Mouse (Mus musculus) macrophage (primary cell): ENCODE data around the gene Il12rb2. TPM values are rescaled to one million over a fixed set of nuclear protein-coding genes. Genes with fewer than 3 reads are reported as not detected.

Experiments used
- H3K27ac ChIP-seq: fragments of 350-480 bp; formaldehyde crosslinking; 2 replicates; pipeline ENCODE4 v1.9.0; 2021
- H3K36me3 ChIP-seq: fragments of 350-480 bp; formaldehyde crosslinking; 2 replicates; pipeline ENCODE4 v1.9.0; 2021; ENCODE audit errors: inconsistent target
- H3K4me3 ChIP-seq: fragments of 350-480 bp; formaldehyde crosslinking; 2 replicates; pipeline ENCODE4 v1.9.0; 2021; ENCODE audit errors: inconsistent target
- H3K79me2 ChIP-seq: fragments of 350-480 bp; formaldehyde crosslinking; 2 replicates; pipeline ENCODE4 v1.9.0; 2021; ENCODE audit errors: inconsistent target
- WGBS: methylation state at CpG from one replicate; pipeline ENCODE4 v1.1.7; 2026; ENCODE audit warnings: inconsistent platforms; ENCODE audit not compliant: missing documents; 5-methylcytosine and 5-hydroxymethylcytosine counted together
- polyA plus RNA-seq: library from polyadenylated mRNA; stranded (reverse); fragments of 250-400 nt; gene quantifications from 3 replicates; pipeline ENCODE4 v1.2.4, GENCODE M21; 2018; ENCODE audit warnings: inconsistent platforms

Gene Il12rb2
- polyA plus RNA-seq, 1 experiment from 2014 or later = 33.6 TPM

DNA sequence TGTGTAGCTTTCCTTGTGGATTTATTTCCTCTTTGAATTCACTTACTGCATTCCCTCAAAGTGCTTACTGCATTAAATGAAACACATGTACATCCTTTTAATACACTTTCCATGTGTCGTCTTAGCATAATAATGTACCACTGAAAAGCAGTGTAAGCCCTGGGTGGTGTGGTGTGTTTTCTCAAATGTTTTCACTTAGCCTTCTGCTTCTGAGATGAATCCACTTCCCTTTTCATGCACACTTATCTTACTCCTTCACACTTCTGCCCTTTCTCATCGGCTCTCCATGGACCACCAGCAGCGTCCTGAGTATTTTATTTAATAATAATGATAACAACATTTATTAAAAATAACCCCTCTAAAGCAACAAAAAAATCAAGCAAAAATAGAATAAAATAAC is 66.2 kb downstream of the Il12rb2 start:
- Histone ChIP-seq H3K27ac (no peak overlapping the region), H3K79me2 (no peaks in the 10 kb centered on the region), H3K36me3 (no peaks in the 10 kb centered on the region), H3K4me3 (no peak overlapping the region)
- 41% methylated on average over 3 of the region's 3 CpGs for WGBS

DNA sequence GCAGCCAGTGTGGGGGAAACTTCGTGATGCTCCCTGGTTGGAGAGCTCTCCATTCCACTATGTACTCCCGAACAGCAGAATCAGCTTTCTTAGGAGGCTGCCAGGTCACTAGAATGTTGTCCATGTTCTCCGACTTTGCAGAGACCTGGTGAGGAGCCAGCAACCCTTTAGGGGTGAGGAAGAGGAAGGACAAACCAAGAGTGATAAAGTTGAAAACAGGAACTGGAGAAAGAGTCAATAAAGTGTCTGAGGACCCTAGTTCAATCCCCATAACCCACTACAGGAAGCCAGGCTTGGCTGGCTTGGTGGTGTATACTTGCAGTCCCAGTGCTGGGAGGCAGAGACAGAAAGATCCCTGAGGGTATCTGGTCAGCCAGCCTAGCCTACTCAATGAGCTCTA is 67.0 kb downstream of the Il12rb2 start:
- Histone ChIP-seq H3K79me2 (no peaks in the 10 kb centered on the region), H3K36me3 (no peaks in the 10 kb centered on the region), H3K4me3 (no peak overlapping the region), H3K27ac (no peak overlapping the region)
- 62% methylated on average over 3 of the region's 3 CpGs for WGBS

DNA sequence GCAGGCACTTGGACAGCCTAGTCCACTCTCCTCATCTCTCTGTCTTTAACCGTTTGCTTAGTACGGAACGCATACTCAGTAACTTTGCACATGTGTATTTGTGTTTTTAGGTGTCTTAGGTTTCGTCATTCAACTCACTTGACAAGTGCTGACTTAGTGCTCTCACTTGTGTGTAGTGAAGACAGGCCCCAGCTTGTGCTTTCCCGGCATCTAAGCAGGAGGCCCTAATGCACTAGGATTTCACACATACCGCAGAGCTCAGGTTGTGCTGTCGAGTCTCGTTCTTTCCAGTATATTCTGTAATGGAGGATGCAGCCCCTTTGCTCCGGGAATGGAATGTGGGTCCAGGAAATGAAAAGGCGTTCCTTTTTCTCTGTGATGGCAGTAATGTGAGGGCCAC is 72.8 kb downstream of the Il12rb2 start:
- no peak overlapping the region for H3K4me3 ChIP-seq
- no peaks in the 10 kb centered on the region for H3K36me3 ChIP-seq
- no peaks in the 10 kb centered on the region for H3K79me2 ChIP-seq
- WGBS = 100% methylated on average over 9 of the region's 10 CpGs
- H3K27ac ChIP-seq = no peak overlapping the region

DNA sequence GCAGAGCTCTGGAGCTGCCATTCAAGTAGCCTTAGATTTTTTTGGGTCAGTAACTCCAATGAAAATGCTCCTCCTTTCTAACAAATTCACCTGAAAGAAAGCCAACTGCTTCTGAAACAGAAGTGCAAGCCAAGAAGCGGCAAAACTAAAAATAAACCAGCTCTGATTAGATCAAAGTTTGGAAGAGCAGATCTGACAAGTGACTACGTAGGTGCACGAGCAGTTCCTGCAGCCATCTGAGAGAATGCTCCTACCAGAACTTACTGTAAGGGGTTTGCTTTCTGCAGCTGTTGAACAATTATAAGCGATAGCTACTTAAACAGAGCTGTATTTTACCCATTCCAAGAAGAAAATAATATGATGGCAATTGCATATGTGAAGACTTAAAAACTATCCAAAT is 73.5 kb downstream of the Il12rb2 start:
- WGBS = 92% methylated on average over 4 of the region's 4 CpGs
- H3K4me3 ChIP-seq = no peak overlapping the region
- peak overlapping the region; percentile 82 for H3K27ac ChIP-seq
- no peaks in the 10 kb centered on the region for H3K79me2 ChIP-seq
- no peaks in the 10 kb centered on the region for H3K36me3 ChIP-seq

DNA sequence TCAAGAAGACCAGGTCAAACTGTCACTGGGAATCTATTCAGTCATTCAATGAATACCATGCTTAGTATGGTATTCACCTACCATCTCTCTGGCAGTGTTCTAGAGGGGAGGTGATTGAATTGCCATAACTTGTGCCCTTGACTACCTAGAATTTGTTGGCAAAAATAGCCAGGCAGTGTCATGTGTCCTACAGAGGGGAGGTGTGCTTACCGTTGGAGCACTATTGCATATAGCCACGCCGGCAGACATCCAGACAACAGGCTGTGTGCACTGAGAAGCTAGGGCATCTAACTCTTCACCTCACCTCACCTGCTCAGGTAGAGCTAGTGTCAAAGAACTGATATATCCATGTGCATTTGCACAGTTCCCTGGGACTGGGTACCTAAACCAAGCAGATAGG is 74.8 kb downstream of the Il12rb2 start:
- WGBS = 100% methylated on average over 3 of the region's 3 CpGs
- peak overlapping the region; percentile 82 for H3K27ac ChIP-seq
- no peaks in the 10 kb centered on the region for H3K79me2 ChIP-seq
- no peaks in the 10 kb centered on the region for H3K36me3 ChIP-seq
- H3K4me3 ChIP-seq = no peak overlapping the region

DNA sequence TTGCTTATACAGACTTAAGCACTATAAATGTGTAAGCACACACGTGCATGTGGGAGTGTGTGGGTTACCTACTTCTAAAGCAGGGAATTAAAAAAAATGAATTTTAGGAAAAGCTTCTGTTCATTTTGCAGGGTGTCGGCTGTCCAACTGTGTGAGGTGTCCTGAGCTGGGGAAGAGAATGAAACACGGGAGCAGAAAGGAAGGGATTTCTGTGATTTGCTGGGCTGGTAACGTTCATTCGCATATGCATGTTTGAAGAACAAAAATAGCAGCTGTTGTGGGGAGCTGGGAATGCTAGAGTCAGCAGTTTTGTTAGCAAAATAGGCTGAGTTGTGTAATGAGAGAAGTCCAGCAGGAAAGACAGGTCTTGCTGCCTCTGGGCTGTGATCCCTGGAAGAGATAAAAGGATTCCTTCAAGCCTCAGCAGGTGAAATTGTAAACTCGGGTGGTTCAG is 75.3 kb downstream of the Il12rb2 start:
- H3K79me2 ChIP-seq = no peaks in the 10 kb centered on the region
- 73% methylated on average over 6 of the region's 6 CpGs for WGBS
- no peak overlapping the region for H3K4me3 ChIP-seq
- H3K36me3 ChIP-seq = no peaks in the 10 kb centered on the region
- H3K27ac ChIP-seq = peak overlapping the region; percentile 82

DNA sequence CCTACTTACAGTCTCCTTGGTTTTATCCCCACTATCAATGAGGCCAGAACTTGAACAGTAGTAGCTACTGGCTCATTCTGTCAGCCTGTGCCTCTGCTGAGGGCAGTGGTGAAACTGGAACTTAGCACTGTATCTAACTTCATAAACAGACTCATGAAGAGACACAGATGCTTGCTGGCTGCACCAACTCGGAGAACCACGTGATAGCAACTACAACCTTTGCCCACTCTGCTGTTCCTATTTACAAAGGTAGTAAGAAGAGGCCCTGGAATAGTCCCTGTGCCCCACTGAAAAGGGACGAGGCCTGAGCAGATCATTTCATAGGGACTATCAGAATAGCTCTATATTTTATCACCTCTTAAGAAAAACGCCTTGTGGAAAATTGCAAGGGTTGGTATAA is 75.7 kb downstream of the Il12rb2 start:
- Histone ChIP-seq H3K79me2 (no peaks in the 10 kb centered on the region), H3K27ac (peak overlapping the region; percentile 82), H3K36me3 (no peaks in the 10 kb centered on the region), H3K4me3 (no peak overlapping the region)
- WGBS = 88% methylated on average over 4 of the region's 4 CpGs

DNA sequence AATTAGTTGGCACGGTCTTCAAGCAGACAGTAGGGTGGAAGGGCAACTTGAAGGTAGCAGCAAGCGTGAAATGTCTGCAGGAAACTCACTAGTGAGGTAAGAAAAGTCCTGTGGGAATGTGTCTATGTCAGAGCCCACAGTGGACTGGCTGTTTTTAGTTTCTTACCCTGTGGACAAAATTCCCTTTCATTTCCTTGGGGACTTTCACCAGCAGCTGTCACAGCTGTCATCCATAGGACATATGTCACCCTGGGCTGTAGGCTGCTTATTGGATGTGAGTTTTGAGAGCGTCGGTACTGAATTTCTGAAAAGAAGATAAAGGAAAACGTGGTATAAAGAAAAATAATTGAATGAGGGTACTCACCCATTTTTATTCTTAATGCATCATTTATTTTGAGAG is 77.2 kb downstream of the Il12rb2 start:
- Histone ChIP-seq H3K4me3 (no peak overlapping the region), H3K79me2 (no peaks in the 10 kb centered on the region), H3K27ac (no peak overlapping the region), H3K36me3 (no peaks in the 10 kb centered on the region)
- 99% methylated on average over 5 of the region's 5 CpGs for WGBS

DNA sequence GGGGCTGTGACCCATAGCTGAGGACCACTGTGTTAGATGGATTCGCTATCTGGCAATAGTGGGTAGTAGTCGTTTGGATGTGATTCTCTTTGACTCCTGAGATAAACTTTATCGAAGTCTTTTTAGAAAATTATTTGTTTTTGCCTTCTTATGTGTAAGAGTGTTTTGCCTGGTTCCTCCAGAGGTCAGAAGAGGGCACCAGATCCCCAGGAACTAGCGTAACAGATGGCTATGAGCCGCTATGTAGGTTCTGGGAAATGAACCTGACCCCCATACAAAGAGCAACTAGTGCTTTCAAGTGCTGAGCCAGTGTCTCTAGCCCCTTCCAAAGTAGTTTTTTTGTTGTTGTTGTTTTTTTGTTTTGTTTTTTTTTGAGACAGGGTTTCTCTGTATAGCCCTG is 79.9 kb downstream of the Il12rb2 start:
- H3K79me2 ChIP-seq = no peaks in the 10 kb centered on the region
- no peaks in the 10 kb centered on the region for H3K36me3 ChIP-seq
- H3K4me3 ChIP-seq = no peak overlapping the region
- no peak overlapping the region for H3K27ac ChIP-seq
- 84% methylated on average over 5 of the region's 5 CpGs for WGBS

DNA sequence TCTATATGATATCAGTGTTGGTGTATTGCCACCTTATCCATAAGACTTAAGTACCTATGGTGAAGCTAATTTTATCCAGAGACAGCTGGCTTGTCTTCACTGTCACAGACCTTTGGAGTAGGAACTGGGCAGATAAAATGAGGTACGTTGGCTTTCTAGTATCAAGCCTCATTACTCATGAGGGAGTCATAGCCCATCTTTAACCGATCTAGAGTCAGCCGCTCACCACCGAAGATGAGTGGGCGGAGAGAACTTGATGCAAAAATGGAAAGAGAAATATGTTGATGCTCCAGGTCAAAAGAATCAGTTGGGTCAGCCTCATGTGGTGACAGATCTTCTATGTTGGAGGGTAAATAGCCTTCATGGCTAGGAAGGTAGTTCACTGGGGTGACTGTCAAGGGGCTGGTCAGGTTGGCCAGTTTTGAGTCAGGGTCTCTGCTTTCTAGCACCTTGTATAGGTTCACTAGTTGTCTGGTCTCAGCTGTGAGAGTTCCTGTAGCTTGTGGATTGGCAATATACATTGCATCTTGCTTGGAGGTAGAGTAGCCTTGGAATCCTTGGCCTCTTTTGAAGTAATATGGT is 83.9 kb downstream of the Il12rb2 start:
- Histone ChIP-seq H3K27ac (no peak overlapping the region), H3K79me2 (no peaks in the 10 kb centered on the region), H3K36me3 (peaks cover 3% of the 10 kb centered on the region; the same call in 1 of the 2 replicates), H3K4me3 (no peak overlapping the region)
- 87% methylated on average over 5 of the region's 5 CpGs for WGBS

DNA sequence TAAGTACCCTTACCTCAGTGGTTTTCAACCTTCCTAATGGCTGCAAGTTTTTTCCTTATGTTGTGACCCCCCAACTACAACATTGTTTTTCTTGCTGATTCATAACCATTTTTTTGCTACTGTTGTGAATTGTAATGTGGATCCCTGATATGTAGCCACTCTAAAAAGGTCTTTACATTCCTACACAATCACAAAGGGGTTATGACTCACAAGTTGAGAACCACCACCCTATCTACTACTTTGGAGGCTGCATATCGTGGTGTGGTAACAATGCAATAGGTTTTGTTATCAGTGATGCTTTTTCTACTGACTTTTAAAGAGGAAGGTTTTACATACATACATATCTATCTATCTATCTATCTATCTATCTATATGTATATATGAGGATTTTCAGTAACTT is 93.1 kb downstream of the Il12rb2 start:
- Histone ChIP-seq H3K79me2 (peaks cover 66% of the 10 kb centered on the region), H3K36me3 (peaks cover 51% of the 10 kb centered on the region), H3K27ac (no peak overlapping the region), H3K4me3 (no peak overlapping the region)
- 100% methylated on average over 1 of the region's 1 CpGs for WGBS

DNA sequence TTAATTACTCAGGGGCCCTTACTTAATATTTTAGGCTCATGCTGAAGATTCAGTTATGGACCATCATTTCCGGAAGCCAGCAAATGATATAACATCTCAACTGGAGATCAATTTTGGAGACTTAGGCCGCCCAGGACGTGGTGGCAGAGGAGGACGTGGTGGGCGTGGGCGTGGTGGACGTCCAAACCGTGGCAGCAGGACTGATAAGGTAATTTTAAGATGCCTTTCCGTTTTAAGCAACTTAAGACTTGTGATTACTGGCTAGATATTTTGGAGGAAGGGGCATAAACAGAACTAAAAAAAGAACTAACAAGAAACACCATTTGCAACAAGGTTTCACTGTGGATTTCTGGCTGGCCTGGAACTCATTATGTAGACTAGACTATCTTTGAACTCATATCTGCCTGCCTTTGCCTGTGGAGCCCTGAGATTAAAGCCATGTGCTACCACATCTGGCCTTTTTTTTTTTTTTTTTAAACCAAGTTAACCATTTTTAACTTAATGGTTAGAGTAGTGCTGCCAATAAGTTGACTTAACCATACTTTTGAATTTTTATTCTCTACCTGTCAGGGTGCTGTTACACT is 94.3 kb downstream of the Il12rb2 start:
- Histone ChIP-seq H3K4me3 (no peak overlapping the region), H3K27ac (no peak overlapping the region), H3K36me3 (peaks cover 63% of the 10 kb centered on the region), H3K79me2 (peaks cover 78% of the 10 kb centered on the region)
- 72% methylated on average over 9 of the region's 9 CpGs for WGBS

DNA sequence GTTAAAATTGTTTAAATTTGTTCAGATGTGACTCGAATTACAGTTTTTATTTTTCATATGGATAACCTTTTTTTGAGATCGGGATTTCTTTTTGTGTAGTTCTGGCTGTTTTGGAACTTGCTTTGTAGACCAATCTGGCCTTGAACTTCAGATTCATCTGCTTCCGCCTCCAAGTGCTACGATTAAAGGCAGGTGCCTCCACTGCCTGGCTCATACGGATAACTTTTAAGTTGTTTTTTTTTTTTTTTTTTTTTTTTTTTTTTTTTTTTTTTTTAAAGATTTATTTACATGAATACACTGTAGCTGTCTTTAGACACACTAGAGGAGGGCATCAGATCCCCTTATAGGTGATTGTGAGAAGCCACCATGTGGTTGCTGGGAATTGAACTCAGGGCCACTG is 98.0 kb downstream of the Il12rb2 start:
- peaks cover 100% of the 10 kb centered on the region for H3K79me2 ChIP-seq
- peaks cover 52% of the 10 kb centered on the region for H3K36me3 ChIP-seq
- WGBS = 81% methylated on average over 4 of the region's 5 CpGs
- no peak overlapping the region for H3K4me3 ChIP-seq
- H3K27ac ChIP-seq = no peak overlapping the region

DNA sequence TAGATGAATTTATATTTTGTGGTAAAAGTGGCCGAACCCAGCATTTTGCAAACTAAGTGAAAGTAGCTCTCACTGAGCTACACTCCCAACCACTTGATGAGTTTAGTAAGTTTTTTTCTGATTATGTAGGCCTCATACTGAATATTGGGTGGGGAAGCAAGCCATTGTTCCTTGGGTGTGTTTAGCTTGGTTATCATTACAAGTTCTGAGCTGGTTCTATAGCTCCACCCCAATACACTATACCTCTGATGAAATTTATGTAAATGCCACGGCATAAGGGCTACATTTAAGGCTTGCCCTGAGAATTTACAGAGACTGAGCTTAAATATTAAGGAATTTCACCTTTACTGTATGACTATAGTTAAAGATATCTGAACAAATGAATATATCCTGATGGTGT is 106.5 kb downstream of the Il12rb2 start:
- peaks cover 29% of the 10 kb centered on the region; the same call in 1 of the 2 replicates for H3K36me3 ChIP-seq
- H3K4me3 ChIP-seq = peak overlapping the region; percentile 73
- H3K27ac ChIP-seq = no peak overlapping the region
- 5% methylated on average over 2 of the region's 2 CpGs for WGBS
- peaks cover 70% of the 10 kb centered on the region for H3K79me2 ChIP-seq

DNA sequence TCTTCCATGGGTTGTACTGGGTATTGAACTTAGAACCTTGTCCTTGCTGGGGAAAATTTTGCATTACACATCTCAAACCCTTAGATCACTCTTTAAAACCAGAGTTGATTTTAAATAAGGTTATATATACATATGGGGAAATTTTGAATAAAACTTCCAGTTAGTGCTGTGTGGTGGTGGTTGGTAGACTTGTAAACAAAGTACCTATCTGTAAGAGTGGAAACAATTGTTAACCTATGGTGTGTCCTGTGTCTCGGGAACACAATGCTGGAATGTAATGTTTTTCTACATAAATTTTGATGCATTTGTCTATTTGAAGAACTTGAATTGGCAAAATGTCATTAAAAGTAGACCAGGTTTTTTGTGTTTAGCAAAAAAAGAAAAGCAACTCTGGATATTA is 107.0 kb downstream of the Il12rb2 start:
- Histone ChIP-seq H3K79me2 (peaks cover 65% of the 10 kb centered on the region), H3K27ac (no peak overlapping the region), H3K36me3 (peaks cover 24% of the 10 kb centered on the region; the same call in 1 of the 2 replicates), H3K4me3 (peak overlapping the region; percentile 73)
- 0% methylated on average over 1 of the region's 1 CpGs for WGBS

DNA sequence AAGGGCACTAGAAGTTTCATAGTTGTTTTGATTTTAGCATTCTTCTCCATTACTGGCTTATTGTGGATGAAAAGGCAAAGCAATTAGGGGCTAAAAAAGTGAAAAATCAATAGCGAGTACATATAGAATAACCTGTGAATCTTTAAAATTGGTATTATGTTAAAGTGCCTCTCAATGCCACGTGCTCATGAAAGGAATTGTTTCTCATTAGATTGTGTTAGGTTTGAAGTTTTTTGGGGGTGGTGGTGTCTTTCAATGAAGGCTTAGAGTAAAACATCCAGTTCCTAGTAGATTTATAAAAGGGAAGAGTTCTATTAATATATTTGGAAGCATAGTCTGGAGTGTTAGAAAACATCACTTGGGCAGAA is 107.8 kb downstream of the Il12rb2 start:
- H3K27ac ChIP-seq = peak overlapping the region; percentile 54
- H3K79me2 ChIP-seq = peaks cover 58% of the 10 kb centered on the region
- H3K4me3 ChIP-seq = peak overlapping the region; percentile 73
- H3K36me3 ChIP-seq = peaks cover 19% of the 10 kb centered on the region; the same call in 1 of the 2 replicates
- 0% methylated on average over 2 of the region's 2 CpGs for WGBS
